Mouse (Mus musculus) cerebellum, adult 11 months (tissue): Measurements from ENCODE around the gene Tank.

ENCODE experiments used
- DNase-seq: peaks from one replicate; pipeline ENCODE4 v3.0.0; 2022

Gene Tank

GRCm38 (mm10) chr2:61580555-61581080 is 2.2 kb downstream of the Tank start:
- no peak for DNase-seq

GRCm38 (mm10) chr2:61582578-61583315 is 4.4 kb downstream of the Tank start:
- no peak for DNase-seq

- DNase-seq: no peak
These were observed 7.1 kb downstream of the Tank start for GRCm38 (mm10) chr2:61585447-61585846.

- no peak for DNase-seq
These were observed 7.8 kb downstream of the Tank start for GRCm38 (mm10) chr2:61586166-61586565.

- no peak for DNase-seq
These were observed 12.4 kb downstream of the Tank start for GRCm38 (mm10) chr2:61590751-61591150.

- no peak for DNase-seq
These were observed 13.7 kb downstream of the Tank start for GRCm38 (mm10) chr2:61592095-61592494.

- no peak for DNase-seq
These were observed 14.3 kb downstream of the Tank start for GRCm38 (mm10) chr2:61592699-61593029.

GRCm38 (mm10) chr2:61593030-61593811 is 14.8 kb downstream of the Tank start:
- DNase-seq: peak; percentile 83

- no peak for DNase-seq
These were observed 15.5 kb downstream of the Tank start for GRCm38 (mm10) chr2:61593871-61594304.

GRCm38 (mm10) chr2:61599730-61600129 is 21.3 kb downstream of the Tank start:
- no peak for DNase-seq

- DNase-seq: no peak
These were observed 25.1 kb downstream of the Tank start for GRCm38 (mm10) chr2:61603461-61603860.

GRCm38 (mm10) chr2:61606942-61607341 is 28.6 kb downstream of the Tank start:
- DNase-seq: no peak

GRCm38 (mm10) chr2:61623996-61624395 is 45.6 kb downstream of the Tank start:
- DNase-seq: no peak

- DNase-seq: no peak
These were observed 52.6 kb downstream of the Tank start for GRCm38 (mm10) chr2:61630864-61631555.

- DNase-seq: no peak
These were observed 56.7 kb downstream of the Tank start for GRCm38 (mm10) chr2:61635099-61635498.

GRCm38 (mm10) chr2:61638182-61638581 is 59.8 kb downstream of the Tank start:
- no peak for DNase-seq

GRCm38 (mm10) chr2:61642452-61643368 is 64.3 kb downstream of the Tank start:
- DNase-seq: peak; percentile 50

- DNase-seq: no peak
These were observed 72.8 kb downstream of the Tank start for GRCm38 (mm10) chr2:61651206-61651605.

GRCm38 (mm10) chr2:61651640-61652039 is 73.3 kb downstream of the Tank start:
- no peak for DNase-seq

- DNase-seq: peak; percentile 20
These were observed 76.6 kb downstream of the Tank start for GRCm38 (mm10) chr2:61655046-61655381.

- peak; percentile 51 for DNase-seq
These were observed 77.2 kb downstream of the Tank start for GRCm38 (mm10) chr2:61655382-61656281.
